Mouse (Mus musculus) E14TG2a.4 (cell line): ENCODE data around the gene Hist1h3f.

Source experiments
- CTCF ChIP-seq: conservative IDR thresholded peaks from 2 replicates; pipeline ENCODE4 v1.5.1; 2014; ENCODE audit warnings: low read length
- NANOG ChIP-seq: IDR thresholded peaks from 2 replicates; pipeline ENCODE4 v1.6.1; 2014; ENCODE audit warnings: borderline replicate concordance, low read length, mixed read lengths
- POU5F1 ChIP-seq: IDR thresholded peaks from 2 replicates; pipeline ENCODE4 v1.6.1; 2014; ENCODE audit warnings: low read length, borderline replicate concordance

DNA sequence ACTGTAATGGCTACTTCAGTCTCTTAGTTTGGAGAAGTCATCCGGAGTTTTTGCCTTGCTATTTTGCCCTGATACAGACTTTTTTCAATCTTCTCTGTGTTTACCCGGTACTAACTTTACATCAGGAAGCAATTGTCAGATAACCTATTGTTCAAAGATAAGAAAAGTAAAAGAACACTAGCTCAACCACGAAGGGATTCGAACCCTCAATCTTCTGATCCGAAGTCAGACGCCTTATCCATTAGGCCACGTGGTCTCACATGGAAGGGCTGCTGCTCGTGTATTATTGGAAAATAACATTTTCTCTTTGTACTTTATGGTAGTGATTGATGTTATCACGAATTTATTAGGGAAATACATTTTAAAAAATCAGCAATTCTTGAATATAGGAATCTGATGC is 40.1 kb upstream of the Hist1h3f start:
- TF ChIP-seq CTCF (no peak), POU5F1 (no peak), NANOG (no peak)
